Mouse (Mus musculus) midbrain, postnatal 0 days (tissue): ENCODE data around the gene Ick. TPM values are rescaled to one million over a fixed set of nuclear protein-coding genes. Genes with fewer than 3 reads are reported as not detected.

Source experiments
- ATAC-seq: fragments of 200-750 bp; cut with Nextera tagmentation; 2 replicates; pipeline ENCODE4 v1.8.0; 2017; ENCODE audit warnings: moderate number of reproducible peaks, mild to moderate bottlenecking, moderate TSS enrichment, moderate library complexity; ENCODE audit not compliant: low FRiP score
- DNase-seq: peaks from one replicate; pipeline ENCODE4 v3.0.0-alpha.2; 2015; ENCODE audit warnings: low spot score
- H3K27ac ChIP-seq: fragments of 300-500 bp; sonication (generic); 2 replicates; pipeline ENCODE4 v1.5.1; 2014; ENCODE audit warnings: low read depth, mild to moderate bottlenecking, low read length, mixed read lengths
- H3K27me3 ChIP-seq: fragments of 300-500 bp; sonication (generic); 2 replicates; pipeline ENCODE4 v1.6.1; 2014; ENCODE audit warnings: low read length, control low read depth, mixed read lengths; ENCODE audit not compliant: insufficient read depth
- H3K36me3 ChIP-seq: fragments of 300-500 bp; sonication (generic); 2 replicates; pipeline ENCODE4 v1.6.1; 2014; ENCODE audit warnings: low read length, control low read depth, mixed read lengths; ENCODE audit not compliant: insufficient read depth
- H3K4me1 ChIP-seq: fragments of 300-500 bp; sonication (generic); 2 replicates; pipeline ENCODE4 v1.6.1; 2014; ENCODE audit warnings: mild to moderate bottlenecking, control low read depth, antibody characterized with exemption, low read length, mixed read lengths; ENCODE audit not compliant: insufficient read depth
- H3K4me2 ChIP-seq: fragments of 300-500 bp; sonication (generic); 2 replicates; pipeline ENCODE4 v1.6.1; 2014; ENCODE audit warnings: low read depth, mild to moderate bottlenecking, low read length, mixed read lengths; ENCODE audit not compliant: poor library complexity, severe bottlenecking
- H3K4me3 ChIP-seq: fragments of 300-500 bp; sonication (generic); 2 replicates; pipeline ENCODE4 v1.5.1; 2014; ENCODE audit warnings: low read depth, mild to moderate bottlenecking, low read length, moderate library complexity
- H3K9ac ChIP-seq: fragments of 300-500 bp; sonication (generic); replicated peaks from 2 replicates; pipeline ENCODE4 v1.6.1; 2014; ENCODE audit warnings: mild to moderate bottlenecking, low read length, moderate library complexity, mixed read lengths; ENCODE audit not compliant: poor library complexity, severe bottlenecking
- H3K9me3 ChIP-seq: fragments of 300-500 bp; sonication (generic); 2 replicates; pipeline ENCODE4 v1.6.1; 2016; ENCODE audit warnings: low read length, control low read depth
- CTCF ChIP-seq: IDR thresholded peaks from 2 replicates; pipeline ENCODE4 v1.5.1; 2016; ENCODE audit warnings: antibody characterized with exemption, mild to moderate bottlenecking
- WGBS: fragments of 180-500 bp; shearing (Covaris S2); extraction: QIAGEN DNeasy Blood & Tissue Kit; methylation state at CpG from one replicate; pipeline ENCODE4 v1.1.7; 2014; 5-methylcytosine and 5-hydroxymethylcytosine counted together
- polyA plus RNA-seq: library from polyadenylated mRNA; unstranded; fragments of >200 nt; fragmentation: Nextera tagmentation; extraction: Ambion mirVana; gene quantifications from 2 replicates; pipeline ENCODE4 v1.2.1, GENCODE M21; 2015
- total RNA-seq: library from RNA; depleted of rRNA; stranded (reverse); fragments of >200 nt; gene quantifications from 2 replicates; pipeline ENCODE4 v1.2.3, GENCODE M21; 2014

Ick gene
- total and polyA plus RNA-seq, 2 experiments from 2014 or later = 34.6 to 56.0 TPM

DNA sequence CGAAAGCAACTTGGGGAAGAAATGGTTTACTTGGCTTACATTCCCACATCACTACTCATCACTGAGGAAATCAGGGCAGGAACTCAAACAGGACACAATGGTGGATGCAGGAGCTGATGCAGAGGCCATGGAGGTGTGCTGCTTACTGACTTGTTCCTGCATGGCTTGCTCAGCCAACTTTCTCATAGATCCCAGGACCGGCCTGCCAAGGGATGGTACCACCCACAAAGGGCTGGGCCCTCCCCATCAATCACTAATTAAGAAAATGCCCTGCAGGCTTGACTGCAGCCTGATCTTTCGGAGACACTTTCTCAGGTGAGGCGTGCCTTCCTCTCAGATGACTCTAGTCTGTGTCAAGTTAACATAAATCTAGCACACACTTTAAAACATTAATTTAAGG, 2.2 kb upstream of the Ick start:
- peaks cover 8% of the 10 kb centered on the region for H3K4me1 ChIP-seq
- H3K9ac ChIP-seq = no peak overlapping the region
- no peaks in the 10 kb centered on the region for H3K27me3 ChIP-seq
- no peaks in the 10 kb centered on the region for H3K9me3 ChIP-seq
- 85% methylated on average over 4 of the region's 4 CpGs for WGBS
- DNase-seq = no peak
- H3K4me2 ChIP-seq = no peak overlapping the region
- TF ChIP-seq CTCF = no peak
- no peak for ATAC-seq
- H3K36me3 ChIP-seq = no peaks in the 10 kb centered on the region; the same call in none of the 2 replicates
- no peak overlapping the region for H3K27ac ChIP-seq
- no peak overlapping the region for H3K4me3 ChIP-seq

- no peaks in the 10 kb centered on the region for H3K27me3 ChIP-seq
- no peak for TF ChIP-seq CTCF
- DNase-seq (no peak), ATAC-seq (no peak)
- no peaks in the 10 kb centered on the region for H3K9me3 ChIP-seq
- peak overlapping the region; percentile 82; the same call in 1 of the 2 replicates for H3K9ac ChIP-seq
- peak overlapping the region; percentile 69 for H3K4me2 ChIP-seq
- H3K27ac ChIP-seq = peak overlapping the region; percentile 86
- H3K36me3 ChIP-seq = no peaks in the 10 kb centered on the region
- peak overlapping the region; percentile 79 for H3K4me3 ChIP-seq
- 24% methylated on average over 6 of the region's 6 CpGs for WGBS
- H3K4me1 ChIP-seq = peaks cover 8% of the 10 kb centered on the region
Measured at GRCm38 (mm10) chr9:78107582-78107911, 1.4 kb upstream of the Ick start.

DNA sequence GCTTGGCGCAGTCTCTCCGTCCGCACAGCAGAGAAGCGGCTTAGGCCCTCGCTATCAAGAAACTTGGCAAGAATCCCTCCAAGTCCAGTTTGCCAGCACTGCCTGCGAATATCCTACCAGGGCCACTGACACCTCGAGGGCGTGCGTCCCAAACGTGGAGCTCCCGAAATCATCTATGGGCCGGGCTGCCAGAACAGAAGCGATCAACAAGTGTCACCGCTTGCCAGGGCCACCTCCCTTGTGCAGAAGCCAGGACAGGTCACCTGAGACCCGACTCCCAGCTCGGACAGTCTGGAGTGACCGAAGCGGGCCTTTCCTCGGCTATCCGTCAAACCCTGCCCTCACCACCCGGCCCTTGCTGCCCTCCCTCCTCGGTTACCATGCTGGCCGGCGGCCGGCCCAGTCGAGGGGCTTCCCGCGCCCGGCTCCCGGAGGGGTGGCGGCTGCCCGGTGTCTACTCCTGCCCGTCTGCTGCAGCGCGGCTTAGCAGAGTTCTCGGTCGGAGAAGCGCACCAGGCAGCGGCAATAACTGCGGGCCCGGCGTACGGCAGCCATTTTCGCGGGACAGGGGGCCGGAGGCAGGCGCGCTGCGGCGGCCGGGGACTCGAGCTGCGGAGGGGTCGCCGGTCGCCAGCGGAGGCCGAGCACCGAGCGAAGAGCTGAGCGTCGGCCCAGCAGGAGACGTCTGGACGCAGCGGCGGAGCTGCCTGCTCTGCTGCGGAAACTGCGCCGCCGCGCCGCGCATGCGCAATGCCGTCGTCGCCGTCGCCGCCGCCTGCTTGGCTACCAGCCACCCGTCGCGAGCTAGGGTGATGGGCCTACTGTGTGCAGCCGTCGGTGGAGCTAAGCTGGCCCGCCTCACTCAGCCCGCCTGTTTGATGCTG, 838 bp upstream of the Ick start:
- peaks cover 8% of the 10 kb centered on the region for H3K4me1 ChIP-seq
- peak; percentile 84 for ATAC-seq
- no peak for TF ChIP-seq CTCF
- H3K4me2 ChIP-seq = peak overlapping the region; percentile 69
- H3K4me3 ChIP-seq = peak overlapping the region; percentile 79
- H3K9ac ChIP-seq = peak overlapping the region; percentile 82
- H3K36me3 ChIP-seq = no peaks in the 10 kb centered on the region
- peak; percentile 86 for DNase-seq
- WGBS = under 1% methylated on average over 76 of the region's 88 CpGs
- H3K9me3 ChIP-seq = no peaks in the 10 kb centered on the region
- H3K27ac ChIP-seq = peak overlapping the region; percentile 86
- H3K27me3 ChIP-seq = no peaks in the 10 kb centered on the region

DNA sequence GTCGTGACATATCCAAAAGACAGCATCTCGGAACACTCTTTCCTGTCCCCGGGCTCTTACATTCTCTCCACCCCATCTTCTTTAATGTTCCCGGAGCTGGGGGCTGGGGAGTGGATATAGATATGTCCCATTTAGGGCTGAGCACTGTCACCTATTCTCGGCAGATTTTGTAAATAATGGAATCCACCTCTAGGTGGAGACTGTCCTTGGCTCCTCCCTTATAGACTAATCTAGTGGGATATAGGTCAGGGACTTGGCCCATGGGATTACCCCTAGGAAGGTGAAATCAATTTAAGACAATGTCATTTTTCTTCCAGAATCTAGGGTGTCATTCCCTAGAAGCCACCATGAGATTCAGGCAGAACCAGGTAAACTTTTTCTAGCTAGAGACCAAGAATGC, 664 bp downstream of the Ick start:
- no peak overlapping the region for H3K27ac ChIP-seq
- DNase-seq (no peak), ATAC-seq (no peak)
- peaks cover 10% of the 10 kb centered on the region for H3K4me1 ChIP-seq
- H3K36me3 ChIP-seq = no peaks in the 10 kb centered on the region
- no peaks in the 10 kb centered on the region for H3K9me3 ChIP-seq
- H3K4me2 ChIP-seq = peak overlapping the region; percentile 69
- 46% methylated on average over 5 of the region's 5 CpGs for WGBS
- TF ChIP-seq CTCF = peak; percentile 54
- peak overlapping the region; percentile 79 for H3K4me3 ChIP-seq
- H3K27me3 ChIP-seq = no peaks in the 10 kb centered on the region
- no peak overlapping the region for H3K9ac ChIP-seq

DNA sequence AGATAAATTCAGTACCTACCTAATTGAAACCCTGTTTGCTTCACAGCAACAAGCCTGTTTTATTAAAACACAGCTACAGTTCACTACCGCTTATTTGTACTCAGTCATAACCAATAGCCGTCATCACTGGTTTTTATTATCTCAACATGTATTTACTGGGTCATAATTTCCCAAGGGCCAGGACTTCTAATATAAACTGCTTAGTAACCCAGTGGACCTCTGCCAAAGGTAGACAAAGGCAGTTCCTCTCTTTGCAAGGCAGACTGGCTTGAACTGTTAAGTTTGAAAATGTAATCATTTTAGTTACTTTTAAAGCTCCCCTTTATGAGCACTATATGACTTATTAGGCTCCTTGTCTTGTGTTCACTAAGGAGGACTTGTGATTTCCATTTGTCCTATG, 2.5 kb downstream of the Ick start:
- TF ChIP-seq CTCF = no peak
- 91% methylated on average over 2 of the region's 2 CpGs for WGBS
- ATAC-seq = no peak

DNA sequence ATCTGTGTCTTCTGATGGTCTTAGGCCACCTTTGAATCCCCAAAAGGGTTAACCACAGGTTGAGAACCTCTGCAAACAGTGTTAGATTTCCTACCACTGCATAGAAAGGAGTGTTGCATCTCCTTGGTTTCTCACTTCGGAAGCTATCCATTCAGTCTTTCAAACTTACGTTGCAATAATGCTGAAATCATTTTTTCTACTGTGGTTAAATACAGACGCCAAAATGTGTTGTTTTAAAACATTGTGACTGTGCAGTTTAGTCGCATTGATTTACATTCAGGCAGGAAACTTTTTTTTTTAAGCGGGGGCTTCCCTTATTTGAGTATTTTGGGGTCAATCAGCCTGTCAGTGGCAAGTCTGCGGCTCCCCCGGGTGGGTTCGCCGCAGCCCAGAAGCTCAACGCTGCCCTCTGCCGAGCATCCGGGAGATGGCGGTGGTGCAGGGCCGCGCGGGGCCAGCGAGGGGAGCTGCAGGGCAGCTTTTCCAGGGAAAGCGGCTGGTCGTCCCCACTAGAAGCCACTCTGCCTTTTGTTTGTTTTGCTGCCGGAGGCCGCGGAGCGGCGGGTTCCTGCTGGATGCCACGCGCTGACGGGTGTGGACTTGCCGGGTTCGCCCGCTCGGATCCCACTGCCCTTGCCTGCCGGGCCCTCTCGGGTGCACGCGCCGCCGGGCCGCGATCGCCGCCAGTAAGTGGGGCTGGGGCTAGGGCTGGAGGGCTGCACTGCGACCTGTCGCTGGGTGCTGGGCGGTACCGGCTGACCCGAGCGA, 4.0 kb downstream of the Ick start:
- peak; percentile 77 for ATAC-seq
- 1% methylated on average over 47 of the region's 47 CpGs for WGBS

More for the DNA sequence above, 2.5 kb downstream of the Ick start:
- no peak overlapping the region for H3K9ac ChIP-seq
- no peaks in the 10 kb centered on the region for H3K9me3 ChIP-seq
- no peak for DNase-seq
- H3K27me3 ChIP-seq = no peaks in the 10 kb centered on the region
- H3K4me2 ChIP-seq = no peak overlapping the region
- peaks cover 18% of the 10 kb centered on the region for H3K4me1 ChIP-seq
- H3K36me3 ChIP-seq = no peaks in the 10 kb centered on the region
- no peak overlapping the region for H3K4me3 ChIP-seq
- no peak overlapping the region for H3K27ac ChIP-seq

More for the DNA sequence above, 4.0 kb downstream of the Ick start:
- peaks cover 14% of the 10 kb centered on the region for H3K4me1 ChIP-seq
- no peaks in the 10 kb centered on the region for H3K36me3 ChIP-seq
- H3K9ac ChIP-seq = peak overlapping the region; percentile 86
- peak overlapping the region; percentile 52 for H3K4me2 ChIP-seq
- no peaks in the 10 kb centered on the region for H3K9me3 ChIP-seq
- H3K27me3 ChIP-seq = no peaks in the 10 kb centered on the region
- TF ChIP-seq CTCF = peak; percentile 98
- H3K27ac ChIP-seq = peak overlapping the region; percentile 91
- peak overlapping the region; percentile 68 for H3K4me3 ChIP-seq
- DNase-seq = peak; percentile 94
